Mouse (Mus musculus): Measurements from ENCODE around the gene Slc22a20. TPM values are rescaled to one million over a fixed set of nuclear protein-coding genes. Genes with fewer than 3 reads are reported as not detected.
A peak's percentile ranks its signal among the peaks of the same experiment; 100 is the strongest.

The Slc22a20 gene
- polyA plus RNA-seq, 1 experiment from 2014 or later = not detected

DNA sequence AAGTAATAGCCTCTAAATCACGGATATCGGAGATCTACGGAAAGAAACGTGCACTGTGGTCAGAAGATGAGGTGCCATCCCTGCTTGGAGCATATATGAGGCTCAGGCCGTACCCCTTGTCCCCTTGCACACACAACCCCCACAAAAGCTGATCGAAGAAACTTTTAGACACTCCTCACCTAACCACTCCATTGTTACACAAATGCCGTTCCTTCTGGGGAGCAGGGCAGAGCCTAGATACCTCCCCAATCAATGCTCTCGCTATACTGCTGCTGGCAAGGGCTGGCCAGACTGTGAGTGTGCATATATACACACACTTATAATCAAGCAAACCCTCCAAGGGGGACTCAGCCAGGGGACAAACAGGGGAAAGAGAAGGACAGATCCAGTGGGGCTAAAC is 23.2 kb upstream of the Slc22a20 start:
- Histone ChIP-seq H3K27ac (no peak overlapping the region), H3K9me3 (no peaks in the 10 kb centered on the region), H3K4me3 (no peak overlapping the region), H3K27me3 (ENCODE audit: insufficient read depth, poor library complexity, severe bottlenecking) (peaks cover 17% of the 10 kb centered on the region), H3K4me1 (peaks cover 14% of the 10 kb centered on the region), H3K36me3 (peaks cover 9% of the 10 kb centered on the region; the same call in 1 of the 2 replicates)
- 79% methylated on average over 8 of the region's 8 CpGs for WGBS
- DNase-seq (ENCODE audit: low spot score) = no peak

DNA sequence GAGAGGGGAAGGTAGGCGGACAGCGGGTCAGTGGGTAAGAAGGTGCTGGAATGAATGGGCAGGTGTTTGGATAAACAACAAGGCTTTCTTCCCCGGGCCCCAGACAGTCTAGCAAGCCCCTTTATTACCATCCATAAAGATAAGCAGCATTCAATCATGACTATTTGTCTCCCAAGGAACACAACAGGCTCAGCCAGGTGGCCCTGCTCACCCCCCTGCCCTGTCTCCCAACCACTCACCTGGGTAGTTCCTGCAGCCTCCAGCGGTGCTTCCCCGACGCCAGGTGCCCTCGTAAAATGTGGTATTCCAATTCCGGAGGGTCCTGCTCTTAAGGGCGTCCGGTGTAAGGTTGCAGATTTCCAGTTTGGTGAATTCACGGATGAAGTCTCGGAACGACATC is 21.1 kb upstream of the Slc22a20 start:
- Histone ChIP-seq H3K27ac (no peak overlapping the region), H3K4me3 (no peak overlapping the region), H3K27me3 (ENCODE audit: insufficient read depth, poor library complexity, severe bottlenecking) (no peaks in the 10 kb centered on the region), H3K36me3 (peaks cover 12% of the 10 kb centered on the region; the same call in 1 of the 2 replicates), H3K4me1 (peaks cover 15% of the 10 kb centered on the region), H3K9me3 (no peaks in the 10 kb centered on the region)
- no peak for DNase-seq (ENCODE audit: low spot score)
- WGBS = 82% methylated on average over 13 of the region's 13 CpGs

- H3K4me1 ChIP-seq = 0 out of 2 replicates have a peak, but pooled peaks cover 6% of the 10 kb centered on the region
- no peaks in the 10 kb centered on the region for H3K27me3 ChIP-seq (ENCODE audit: insufficient read depth, poor library complexity, severe bottlenecking)
- WGBS = 71% methylated on average over 11 of the region's 11 CpGs
- no peaks in the 10 kb centered on the region for H3K9me3 ChIP-seq
- H3K4me3 ChIP-seq = no peak overlapping the region
- H3K36me3 ChIP-seq = peaks cover 12% of the 10 kb centered on the region; the same call in 1 of the 2 replicates
- no peak for DNase-seq (ENCODE audit: low spot score)
- H3K27ac ChIP-seq = no peak overlapping the region
Measured at GRCm38 (mm10) chr19:6005541-6005940, 19.6 kb upstream of the Slc22a20 start.

GRCm38 (mm10) chr19:5999969-6000368 is 14.0 kb upstream of the Slc22a20 start:
- H3K36me3 ChIP-seq = 0 out of 2 replicates have a peak, but pooled peaks cover 4% of the 10 kb centered on the region
- H3K4me3 ChIP-seq = no peak overlapping the region
- H3K27ac ChIP-seq = no peak overlapping the region
- whole genome bisulfite sequencing = 74% methylated on average over 5 of the region's 5 CpGs
- no peak for DNase-seq (ENCODE audit: low spot score)
- 0 out of 2 replicates have a peak, but pooled peaks cover 3% of the 10 kb centered on the region for H3K4me1 ChIP-seq
- H3K9me3 ChIP-seq = no peaks in the 10 kb centered on the region
- no peaks in the 10 kb centered on the region for H3K27me3 ChIP-seq (ENCODE audit: insufficient read depth, poor library complexity, severe bottlenecking)

DNA sequence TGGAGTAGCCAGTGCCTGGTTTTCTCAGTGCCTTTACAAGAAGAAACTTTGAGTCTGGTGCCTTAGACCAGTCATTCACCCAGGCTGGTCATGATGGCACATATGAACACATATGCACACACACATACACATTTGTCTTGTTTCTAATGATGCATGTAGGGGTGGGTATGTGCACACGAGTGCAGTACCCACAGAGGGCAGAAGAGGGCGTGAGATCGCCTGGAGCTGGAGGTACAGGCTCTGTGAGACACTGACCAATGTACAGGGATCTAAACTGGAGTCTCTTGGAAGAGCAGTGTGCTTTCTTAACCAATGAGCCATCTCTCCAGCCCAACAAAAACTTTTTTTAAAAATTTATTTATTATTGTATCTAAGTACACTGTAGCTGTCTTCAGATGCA is 12.2 kb upstream of the Slc22a20 start:
- Histone ChIP-seq H3K27ac (no peak overlapping the region), H3K4me3 (no peak overlapping the region), H3K9me3 (no peaks in the 10 kb centered on the region), H3K27me3 (ENCODE audit: insufficient read depth, poor library complexity, severe bottlenecking) (no peaks in the 10 kb centered on the region), H3K4me1 (no peaks in the 10 kb centered on the region), H3K36me3 (0 out of 2 replicates have a peak, but pooled peaks cover 7% of the 10 kb centered on the region)
- WGBS = 81% methylated on average over 3 of the region's 3 CpGs
- no peak for DNase-seq (ENCODE audit: low spot score)

DNA sequence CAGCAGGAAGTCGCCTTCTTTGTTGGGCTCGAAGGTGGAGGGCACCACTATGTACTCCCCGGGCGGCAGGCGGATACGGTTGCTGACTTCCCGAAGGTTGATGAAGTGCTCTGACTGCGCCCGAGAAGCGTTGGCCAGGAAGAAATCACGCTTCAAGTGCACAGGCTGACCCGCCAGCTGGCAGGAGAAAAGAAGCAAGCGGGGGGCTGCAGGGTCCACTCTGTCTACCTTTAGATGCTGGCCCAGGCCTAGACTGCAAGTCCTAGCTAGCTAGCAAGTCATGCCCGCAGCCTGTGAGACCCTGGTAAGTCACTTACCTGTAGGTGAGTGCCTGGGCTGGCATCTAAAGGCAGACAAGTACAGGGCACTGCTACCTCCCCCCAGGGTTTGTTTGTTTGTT is 8.8 kb upstream of the Slc22a20 start:
- Histone ChIP-seq H3K4me1 (0 out of 2 replicates have a peak, but pooled peaks cover 8% of the 10 kb centered on the region), H3K27ac (no peak overlapping the region), H3K27me3 (ENCODE audit: insufficient read depth, poor library complexity, severe bottlenecking) (no peaks in the 10 kb centered on the region), H3K4me3 (no peak overlapping the region), H3K9me3 (no peaks in the 10 kb centered on the region), H3K36me3 (0 out of 2 replicates have a peak, but pooled peaks cover 11% of the 10 kb centered on the region)
- DNase-seq (ENCODE audit: low spot score) = no peak
- 80% methylated on average over 14 of the region's 14 CpGs for WGBS

DNA sequence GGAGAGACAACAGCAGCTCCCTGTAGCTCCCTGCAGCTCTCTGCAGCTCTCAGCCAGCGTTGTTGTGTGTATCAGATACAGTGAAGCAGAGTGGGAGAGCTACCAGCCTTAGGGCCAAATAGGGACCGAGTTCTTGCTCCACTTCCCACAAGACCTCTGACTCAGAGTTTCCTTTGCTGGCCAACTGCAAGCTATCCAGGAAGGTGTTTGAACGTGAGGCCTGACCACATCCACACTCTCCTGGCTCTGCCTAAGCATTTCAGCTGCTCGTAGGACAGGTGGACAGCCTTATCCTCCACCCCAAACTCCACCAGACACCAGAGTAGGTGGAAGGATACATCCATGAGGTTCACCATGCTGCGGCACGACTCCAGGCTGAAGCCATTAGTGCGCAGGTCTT is 6.1 kb upstream of the Slc22a20 start:
- H3K4me1 ChIP-seq = peaks cover 27% of the 10 kb centered on the region
- H3K4me3 ChIP-seq = no peak overlapping the region
- H3K27me3 ChIP-seq (ENCODE audit: insufficient read depth, poor library complexity, severe bottlenecking) = no peaks in the 10 kb centered on the region
- no peak for DNase-seq (ENCODE audit: low spot score)
- 0 out of 2 replicates have a peak, but pooled peaks cover 9% of the 10 kb centered on the region for H3K36me3 ChIP-seq
- no peaks in the 10 kb centered on the region for H3K9me3 ChIP-seq
- H3K27ac ChIP-seq = no peak overlapping the region
- WGBS = 66% methylated on average over 7 of the region's 7 CpGs

DNA sequence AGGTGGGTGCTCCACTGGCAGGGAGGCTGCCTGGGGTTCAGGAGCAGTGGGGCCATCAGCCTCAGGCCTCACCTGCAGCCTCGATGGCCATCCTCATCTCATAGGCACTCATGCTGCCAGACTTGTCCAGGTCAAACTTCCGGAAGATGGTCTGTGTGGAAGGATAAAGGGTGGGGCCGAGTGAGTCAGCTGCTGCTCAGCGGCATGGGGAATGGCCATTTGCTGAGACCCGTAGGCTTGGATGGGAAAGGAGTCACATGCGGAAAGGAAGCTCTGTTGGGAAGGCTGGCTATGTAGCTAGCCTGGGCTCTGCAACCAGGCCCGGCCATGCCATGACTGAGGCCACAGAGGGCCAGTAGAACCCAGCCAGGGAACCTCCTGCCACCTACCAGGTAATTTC is 5.5 kb upstream of the Slc22a20 start:
- H3K27ac ChIP-seq = no peak overlapping the region
- peaks cover 27% of the 10 kb centered on the region for H3K4me1 ChIP-seq
- WGBS = 84% methylated on average over 7 of the region's 7 CpGs
- H3K9me3 ChIP-seq = no peaks in the 10 kb centered on the region
- DNase-seq (ENCODE audit: low spot score) = no peak
- H3K27me3 ChIP-seq (ENCODE audit: insufficient read depth, poor library complexity, severe bottlenecking) = no peaks in the 10 kb centered on the region
- H3K4me3 ChIP-seq = no peak overlapping the region
- 0 out of 2 replicates have a peak, but pooled peaks cover 9% of the 10 kb centered on the region for H3K36me3 ChIP-seq

GRCm38 (mm10) chr19:5990921-5991320 is 5.0 kb upstream of the Slc22a20 start:
- Histone ChIP-seq H3K27ac (no peak overlapping the region), H3K4me1 (peaks cover 30% of the 10 kb centered on the region), H3K36me3 (0 out of 2 replicates have a peak, but pooled peaks cover 9% of the 10 kb centered on the region), H3K4me3 (no peak overlapping the region), H3K27me3 (ENCODE audit: insufficient read depth, poor library complexity, severe bottlenecking) (no peaks in the 10 kb centered on the region), H3K9me3 (no peaks in the 10 kb centered on the region)
- WGBS = 76% methylated on average over 1 of the region's 1 CpGs
- DNase-seq (ENCODE audit: low spot score) = no peak

DNA sequence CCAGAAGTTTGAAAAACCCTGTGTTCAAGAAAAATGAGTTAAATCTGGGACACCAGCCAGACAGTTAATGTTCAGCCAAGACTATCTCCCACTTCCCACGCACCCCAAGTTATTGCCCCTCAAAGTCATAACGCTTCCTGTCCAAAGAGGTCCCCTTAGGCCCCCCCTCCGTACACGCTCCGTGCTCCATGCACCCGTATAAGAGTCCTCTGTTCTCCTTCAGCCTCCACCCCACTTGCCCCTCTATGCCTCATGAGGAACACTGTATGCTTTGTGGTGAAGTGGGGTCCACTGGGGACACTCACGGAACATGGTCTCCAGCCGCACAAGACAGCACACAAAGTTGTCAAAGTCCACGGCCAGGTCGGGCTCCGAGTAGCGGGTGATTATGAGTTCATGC is 4.1 kb upstream of the Slc22a20 start:
- Histone ChIP-seq H3K36me3 (0 out of 2 replicates have a peak, but pooled peaks cover 9% of the 10 kb centered on the region), H3K4me1 (peaks cover 34% of the 10 kb centered on the region), H3K27ac (0 out of 2 replicates have a peak overlapping the region, but pooled peaks have one; percentile 22), H3K9me3 (no peaks in the 10 kb centered on the region), H3K4me3 (no peak overlapping the region), H3K27me3 (ENCODE audit: insufficient read depth, poor library complexity, severe bottlenecking) (no peaks in the 10 kb centered on the region)
- no peak for DNase-seq (ENCODE audit: low spot score)
- 92% methylated on average over 12 of the region's 12 CpGs for WGBS

- Histone ChIP-seq H3K27ac (peak overlapping the region; percentile 90), H3K4me3 (no peak overlapping the region), H3K9me3 (no peaks in the 10 kb centered on the region), H3K27me3 (ENCODE audit: insufficient read depth, poor library complexity, severe bottlenecking) (no peaks in the 10 kb centered on the region), H3K36me3 (0 out of 2 replicates have a peak, but pooled peaks cover 7% of the 10 kb centered on the region), H3K4me1 (peaks cover 34% of the 10 kb centered on the region)
- 68% methylated on average over 6 of the region's 6 CpGs for WGBS
- DNase-seq (ENCODE audit: low spot score) = no peak
Measured at GRCm38 (mm10) chr19:5989585-5989984, 3.6 kb upstream of the Slc22a20 start.

DNA sequence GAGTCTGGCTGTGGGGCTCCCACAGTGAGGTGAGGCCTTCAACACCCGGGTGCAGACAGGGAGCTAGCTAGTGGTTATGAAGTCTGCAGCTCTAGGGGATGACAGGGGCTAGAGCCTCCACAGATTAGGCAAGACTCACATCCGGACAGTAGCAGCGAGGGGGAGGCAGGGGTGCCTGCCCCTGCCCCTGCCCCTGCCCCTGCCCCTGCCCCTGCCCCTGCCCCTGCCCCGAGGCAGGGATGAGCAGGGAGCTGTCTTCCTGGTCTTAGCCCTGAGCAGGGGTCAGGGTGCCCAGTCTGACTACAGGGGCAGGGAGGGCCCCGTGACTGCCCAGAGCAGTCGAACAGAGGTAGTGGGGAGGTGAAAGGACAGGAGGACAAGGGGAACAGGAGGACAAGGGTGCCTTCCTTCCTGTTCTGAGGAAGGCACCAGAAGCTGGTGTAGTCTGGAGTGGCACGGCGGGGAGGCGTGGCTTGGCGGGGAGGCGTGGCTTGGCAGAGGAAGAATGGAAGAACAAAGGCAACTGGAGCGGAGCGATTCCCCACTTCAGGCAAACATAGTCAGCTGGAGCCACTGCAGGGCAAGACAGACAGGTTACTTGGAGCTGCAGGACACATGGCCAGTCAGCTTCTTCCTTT is 3.0 kb upstream of the Slc22a20 start:
- Histone ChIP-seq H3K4me3 (peak overlapping the region; percentile 43), H3K27ac (peak overlapping the region; percentile 90), H3K27me3 (ENCODE audit: insufficient read depth, poor library complexity, severe bottlenecking) (no peaks in the 10 kb centered on the region), H3K9me3 (no peaks in the 10 kb centered on the region), H3K36me3 (0 out of 2 replicates have a peak, but pooled peaks cover 7% of the 10 kb centered on the region), H3K4me1 (peaks cover 34% of the 10 kb centered on the region)
- 6% methylated on average over 13 of the region's 13 CpGs for WGBS
- DNase-seq (ENCODE audit: low spot score) = no peak

- Histone ChIP-seq H3K27me3 (ENCODE audit: insufficient read depth, poor library complexity, severe bottlenecking) (no peaks in the 10 kb centered on the region), H3K27ac (peak overlapping the region; percentile 90), H3K4me1 (peaks cover 34% of the 10 kb centered on the region), H3K4me3 (no peak overlapping the region), H3K36me3 (0 out of 2 replicates have a peak, but pooled peaks cover 7% of the 10 kb centered on the region), H3K9me3 (no peaks in the 10 kb centered on the region)
- DNase-seq (ENCODE audit: low spot score) = no peak
- WGBS = 59% methylated on average over 5 of the region's 5 CpGs
Measured at GRCm38 (mm10) chr19:5988027-5988814, 2.3 kb upstream of the Slc22a20 start.

All from heart, embryonic 10.5 days (tissue).